Mouse (Mus musculus): ENCODE measurements around the gene Zmym4.

GRCm38 (mm10) chr4:126885953-126886352 is 82.0 kb downstream of the Zmym4 start:
- TF ChIP-seq CTCF (conservative IDR thresholded peaks at IDR 0.05 in 1 of 2, IDR thresholded peaks at IDR 0.05 in 1 of 2; ENCODE audit: low read depth in 2 of 2, low read length in 2 of 2) (peak in 1 of 2 experiments; percentile 40; a peak in 2 of 4 replicates), CHD2 (IDR thresholded peaks at IDR 0.05; ENCODE audit: low read length) (no peak), POLR2A (IDR thresholded peaks at IDR 0.05; ENCODE audit: low read depth, low read length) (no peak), EP300 (IDR thresholded peaks at IDR 0.05; ENCODE audit: low read length) (no peak), USF2 (conservative IDR thresholded peaks at IDR 0.05; ENCODE audit: low read depth, low read length) (no peak), MAX (IDR thresholded peaks at IDR 0.05; ENCODE audit: low read length) (no peak), PAX5 (IDR thresholded peaks at IDR 0.05; ENCODE audit: low read length) (no peak), SIN3A (IDR thresholded peaks at IDR 0.05; ENCODE audit: low read length) (no peak), RAD21 (IDR thresholded peaks at IDR 0.05; ENCODE audit: low read depth, low read length) (no peak), E2F4 (IDR thresholded peaks at IDR 0.05; ENCODE audit: insufficient replicate concordance, low read depth, low read length) (no peak), MEF2A (IDR thresholded peaks at IDR 0.05; ENCODE audit: borderline replicate concordance, low read depth, low read length) (no peak), SMC3 (IDR thresholded peaks at IDR 0.05; ENCODE audit: low read depth, low read length) (no peak), TCF12 (IDR thresholded peaks at IDR 0.05; ENCODE audit: low read depth, low read length) (no peak)

All from CH12.LX (cell line).